Mouse (Mus musculus) stomach, embryonic 16.5 days (tissue): ENCODE measurements around the gene Mapk8ip1. TPM values are rescaled to one million over a fixed set of nuclear protein-coding genes. Genes with fewer than 3 reads are reported as not detected.
"Not testable (repeated sequence)": the region's sequence is repeated elsewhere in the genome, so short reads cannot be mapped to it uniquely, and the experiment has no call there.

Source experiments
- ATAC-seq: fragments of 200-750 bp; cut with Nextera tagmentation; 2 replicates; pipeline ENCODE4 v1.8.0; 2017; ENCODE audit warnings: moderate number of reproducible peaks, moderate TSS enrichment; ENCODE audit not compliant: insufficient read depth, low FRiP score
- H3K27ac ChIP-seq: fragments of 300-500 bp; sonication (generic); 2 replicates; pipeline ENCODE4 v1.5.1; 2014; ENCODE audit warnings: low read length
- H3K27me3 ChIP-seq: fragments of 300-500 bp; sonication (generic); 2 replicates; pipeline ENCODE4 v1.6.1; 2014; ENCODE audit warnings: low read length, control low read depth, mixed read lengths; ENCODE audit not compliant: control insufficient read depth, insufficient read depth
- H3K36me3 ChIP-seq: fragments of 300-500 bp; sonication (generic); 2 replicates; pipeline ENCODE4 v1.6.1; 2014; ENCODE audit warnings: low read length; ENCODE audit not compliant: control insufficient read depth, insufficient read depth
- H3K4me1 ChIP-seq: fragments of 300-500 bp; sonication (generic); 2 replicates; pipeline ENCODE4 v1.6.1; 2014; ENCODE audit warnings: low read length, control low read depth, mixed read lengths; ENCODE audit not compliant: control insufficient read depth, insufficient read depth
- H3K4me2 ChIP-seq: fragments of 300-500 bp; sonication (generic); 2 replicates; pipeline ENCODE4 v1.6.1; 2014; ENCODE audit warnings: low read depth, low read length, mixed read lengths
- H3K4me3 ChIP-seq: fragments of 300-500 bp; sonication (generic); replicated peaks from 2 replicates; pipeline ENCODE4 v1.5.1; 2014; ENCODE audit warnings: mild to moderate bottlenecking, low read length
- H3K9ac ChIP-seq: fragments of 300-500 bp; sonication (generic); 2 replicates; pipeline ENCODE4 v1.6.1; 2014; ENCODE audit warnings: low read length
- H3K9me3 ChIP-seq: fragments of 300-500 bp; sonication (generic); replicated peaks from 2 replicates; pipeline ENCODE4 v1.6.1; 2016; ENCODE audit warnings: low read length, control low read depth; ENCODE audit not compliant: control insufficient read depth
- WGBS: fragments of 180-500 bp; shearing (Covaris S2); extraction: QIAGEN DNeasy Blood & Tissue Kit; methylation state at CpG from one replicate; pipeline ENCODE4 v1.1.7; 2014; 5-methylcytosine and 5-hydroxymethylcytosine counted together
- polyA plus RNA-seq: library from polyadenylated mRNA; unstranded; fragments of >200 nt; fragmentation: Nextera tagmentation; extraction: Ambion mirVana; gene quantifications from 2 replicates; pipeline ENCODE4 v1.2.1, GENCODE M21; 2015

Gene Mapk8ip1
- polyA plus RNA-seq, 1 experiment from 2014 or later = 14.9 TPM

- not testable (repeated sequence) for H3K9me3 ChIP-seq, H3K9ac ChIP-seq, H3K27me3 ChIP-seq, H3K27ac ChIP-seq, H3K4me3 ChIP-seq, H3K36me3 ChIP-seq, ATAC-seq, H3K4me1 ChIP-seq, H3K4me2 ChIP-seq
- 71% methylated on average over 4 of the region's 4 CpGs for whole genome bisulfite sequencing
Measured at GRCm38 (mm10) chr2:92399877-92400276, 1.2 kb downstream of the Mapk8ip1 start.

- Histone ChIP-seq H3K4me3 (no peak overlapping the region), H3K9ac (no peak overlapping the region)
- 65% methylated on average over 1 of the region's 1 CpGs for WGBS
Measured at GRCm38 (mm10) chr2:92397436-92397835, 3.6 kb downstream of the Mapk8ip1 start.

GRCm38 (mm10) chr2:92395535-92395934, 5.5 kb downstream of the Mapk8ip1 start:
- H3K27ac ChIP-seq = no peak overlapping the region
- no peaks in the 10 kb centered on the region for H3K36me3 ChIP-seq
- H3K9ac ChIP-seq = no peak overlapping the region
- peaks cover 17% of the 10 kb centered on the region; the same call in 1 of the 2 replicates for H3K4me1 ChIP-seq
- H3K4me2 ChIP-seq = no peak overlapping the region
- H3K9me3 ChIP-seq = no peaks in the 10 kb centered on the region
- no peaks in the 10 kb centered on the region for H3K27me3 ChIP-seq
- ATAC-seq = no peak
- 77% methylated on average over 3 of the region's 3 CpGs for WGBS
- no peak overlapping the region for H3K4me3 ChIP-seq

More at GRCm38 (mm10) chr2:92397436-92397835, 3.6 kb downstream of the Mapk8ip1 start:
- no peak for ATAC-seq
- Histone ChIP-seq H3K36me3 (no peaks in the 10 kb centered on the region), H3K27ac (no peak overlapping the region), H3K27me3 (no peaks in the 10 kb centered on the region), H3K4me1 (0 out of 2 replicates have a peak, but pooled peaks cover 6% of the 10 kb centered on the region), H3K9me3 (no peaks in the 10 kb centered on the region), H3K4me2 (no peak overlapping the region)

DNA sequence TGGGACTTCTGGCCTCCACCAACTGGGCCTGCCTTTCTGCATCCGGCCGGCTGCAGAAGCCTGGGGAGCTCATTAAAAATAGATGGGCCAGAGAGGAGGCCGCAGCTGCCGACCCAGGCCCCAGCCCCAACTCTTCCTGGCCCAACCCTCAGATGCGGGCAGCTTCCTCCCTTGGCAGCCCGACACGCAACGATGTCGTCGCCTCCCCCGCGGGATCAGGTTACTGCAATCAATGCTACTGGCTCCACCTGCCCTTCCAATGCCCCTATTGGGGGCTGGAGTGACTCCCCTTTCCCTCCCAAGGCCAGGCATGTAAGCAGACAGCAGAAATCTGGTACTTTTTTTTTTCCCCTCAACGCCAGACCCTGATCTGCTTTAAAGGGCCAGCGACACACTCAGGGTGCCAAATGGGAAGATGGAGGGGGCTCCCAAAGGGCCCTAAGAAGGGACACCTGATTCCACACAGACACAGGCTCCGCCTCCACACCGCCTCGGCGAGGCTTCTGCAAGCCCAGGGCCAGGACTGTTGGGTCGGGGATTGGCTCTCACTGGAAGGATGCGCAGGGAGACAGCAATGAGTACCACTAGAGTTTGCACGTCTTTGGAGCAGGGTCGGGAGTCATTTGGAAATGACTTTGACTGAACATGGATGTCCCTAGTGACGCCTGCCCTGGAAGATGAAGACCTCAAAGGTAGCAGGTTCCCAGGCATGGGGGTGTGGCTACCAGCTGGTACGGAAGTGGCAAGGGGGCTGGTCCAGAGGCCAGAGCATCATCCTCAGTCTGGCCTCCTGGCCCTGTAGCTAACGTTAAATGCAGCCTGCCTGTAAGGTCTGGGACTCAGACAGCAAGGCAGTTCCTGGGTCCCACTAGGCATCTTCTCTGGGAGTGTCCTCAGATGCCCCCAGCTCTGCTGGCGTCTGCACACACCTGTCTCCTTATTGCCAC, 8.5 kb downstream of the Mapk8ip1 start:
- ATAC-seq = no peak
- Histone ChIP-seq H3K9ac (peak overlapping the region; percentile 63), H3K27me3 (no peaks in the 10 kb centered on the region), H3K27ac (peak overlapping the region; percentile 57), H3K4me2 (peak overlapping the region; percentile 53), H3K4me1 (peaks cover 37% of the 10 kb centered on the region), H3K9me3 (no peaks in the 10 kb centered on the region), H3K36me3 (no peaks in the 10 kb centered on the region), H3K4me3 (peak overlapping the region; percentile 39)
- 6% methylated on average over 26 of the region's 26 CpGs for WGBS

DNA sequence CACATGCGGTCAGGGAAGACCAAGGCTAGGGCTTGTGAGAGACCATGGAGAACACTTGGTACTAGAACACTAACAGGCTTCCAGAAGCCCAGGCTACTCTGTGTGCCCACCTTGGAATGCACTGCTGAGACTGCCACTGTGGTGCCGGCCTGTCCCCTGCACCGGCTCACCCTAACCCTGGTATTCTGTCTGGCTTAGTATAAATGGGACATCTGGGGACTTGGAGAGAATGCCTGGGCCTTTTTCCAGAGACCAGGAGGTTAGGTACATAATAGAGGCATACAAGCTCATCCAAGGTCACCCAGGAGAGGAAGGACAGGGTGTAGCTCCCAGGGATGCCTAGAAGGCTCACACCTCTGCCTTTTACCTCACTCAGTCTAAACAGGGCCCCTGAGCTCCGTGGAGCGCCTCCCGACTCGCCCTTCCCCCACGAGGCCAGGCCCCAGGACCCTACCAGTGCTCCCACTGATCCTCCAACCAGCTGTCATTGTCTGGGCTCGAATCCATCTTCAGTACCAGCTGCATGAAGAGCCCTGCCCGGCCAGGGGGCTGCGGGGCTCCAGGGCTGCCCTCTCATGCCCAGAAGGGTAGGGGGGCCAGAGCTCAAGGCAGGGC, 9.3 kb downstream of the Mapk8ip1 start:
- Histone ChIP-seq H3K27me3 (no peaks in the 10 kb centered on the region), H3K27ac (peak overlapping the region; percentile 57), H3K9ac (peak overlapping the region; percentile 63), H3K4me3 (peak overlapping the region; percentile 39), H3K4me1 (peaks cover 37% of the 10 kb centered on the region), H3K4me2 (peak overlapping the region; percentile 53), H3K9me3 (no peaks in the 10 kb centered on the region), H3K36me3 (no peaks in the 10 kb centered on the region)
- ATAC-seq = no peak
- 22% methylated on average over 11 of the region's 11 CpGs for WGBS

DNA sequence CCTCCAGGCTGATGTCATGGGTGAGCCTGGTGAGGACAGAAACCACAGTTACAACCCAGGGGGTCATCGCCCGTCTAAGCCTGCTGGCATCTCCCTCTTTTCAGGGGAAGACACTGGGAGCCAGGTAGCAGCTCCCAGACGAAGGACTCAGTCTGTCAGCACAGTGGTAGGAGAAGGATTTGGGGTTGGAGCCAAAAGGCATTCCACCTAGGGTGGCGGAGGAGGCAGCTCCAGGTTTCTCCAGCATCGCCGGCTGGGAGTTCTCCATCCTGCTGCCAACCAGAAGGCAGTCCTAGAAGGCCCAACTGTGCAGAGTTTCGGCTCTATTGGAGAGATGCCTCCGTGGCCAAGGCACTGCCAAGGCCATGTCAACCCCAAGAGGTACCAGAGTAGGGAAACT, 9.9 kb downstream of the Mapk8ip1 start:
- H3K4me2 ChIP-seq = peak overlapping the region; percentile 53; the same call in 1 of the 2 replicates
- H3K27me3 ChIP-seq = no peaks in the 10 kb centered on the region
- H3K36me3 ChIP-seq = no peaks in the 10 kb centered on the region
- peaks cover 37% of the 10 kb centered on the region for H3K4me1 ChIP-seq
- ATAC-seq = no peak
- no peaks in the 10 kb centered on the region for H3K9me3 ChIP-seq
- WGBS = 87% methylated on average over 8 of the region's 8 CpGs
- no peak overlapping the region for H3K9ac ChIP-seq
- H3K27ac ChIP-seq = no peak overlapping the region
- no peak overlapping the region for H3K4me3 ChIP-seq

DNA sequence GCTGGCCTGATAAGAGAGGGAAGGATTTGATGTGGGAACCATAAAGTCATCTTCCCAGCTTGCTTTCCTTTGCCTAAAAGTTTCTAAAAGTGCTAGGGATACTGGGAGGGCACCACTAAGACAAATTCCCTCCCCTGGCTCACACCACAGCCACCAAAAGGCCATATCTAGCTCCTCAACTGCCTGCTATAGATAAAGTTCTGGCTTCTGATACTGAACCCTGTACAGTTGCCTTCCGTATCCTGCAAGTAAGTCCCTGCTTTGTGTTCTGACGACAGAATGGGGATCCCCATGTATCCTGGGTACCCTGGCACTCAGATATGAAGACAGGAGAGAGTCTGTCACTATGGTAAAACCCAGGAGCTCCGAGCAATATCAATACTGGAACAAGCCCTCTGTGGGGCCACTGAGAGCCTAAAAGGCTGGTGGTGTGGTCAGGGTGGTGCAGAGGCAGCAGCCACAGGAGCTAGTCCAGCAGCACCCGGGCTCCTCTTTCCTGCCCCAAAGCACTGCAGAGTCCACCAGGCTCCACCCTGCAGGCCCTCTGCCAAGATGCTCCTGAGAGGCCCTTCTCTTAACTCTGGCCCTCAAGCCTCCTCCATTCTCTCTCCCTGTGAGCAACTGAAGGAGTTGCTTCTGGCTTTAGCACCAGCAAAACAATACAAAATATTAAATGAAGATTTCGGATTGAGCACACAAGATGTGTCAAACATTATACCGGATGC, 10.7 kb downstream of the Mapk8ip1 start:
- 72% methylated on average over 6 of the region's 6 CpGs for WGBS
- no peaks in the 10 kb centered on the region for H3K9me3 ChIP-seq
- no peaks in the 10 kb centered on the region for H3K27me3 ChIP-seq
- no peak overlapping the region for H3K4me3 ChIP-seq
- peaks cover 37% of the 10 kb centered on the region for H3K4me1 ChIP-seq
- no peak for ATAC-seq
- H3K4me2 ChIP-seq = 0 out of 2 replicates have a peak overlapping the region, but pooled peaks have one; percentile 73
- no peak overlapping the region for H3K9ac ChIP-seq
- H3K27ac ChIP-seq = 0 out of 2 replicates have a peak overlapping the region, but pooled peaks have one; percentile 55
- H3K36me3 ChIP-seq = no peaks in the 10 kb centered on the region

DNA sequence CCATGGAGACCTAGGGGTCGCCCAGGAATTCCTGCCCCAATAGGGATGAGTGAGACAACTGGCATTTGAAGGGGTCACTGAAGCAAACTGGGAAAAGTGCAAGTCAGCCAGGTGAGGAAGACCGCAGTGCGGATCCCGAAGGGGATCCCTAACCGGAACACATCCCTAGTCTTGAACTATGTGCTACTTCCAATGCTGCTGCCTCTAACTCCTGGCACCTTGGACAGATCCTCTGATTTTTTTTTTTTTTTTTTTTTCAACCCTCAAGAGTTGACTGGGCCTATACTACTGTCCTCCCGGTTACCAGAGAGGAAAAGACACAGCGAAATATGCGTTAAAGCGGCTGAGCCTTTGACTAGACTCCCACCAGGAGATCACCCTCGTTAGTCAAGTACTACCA, 11.4 kb downstream of the Mapk8ip1 start:
- 6% methylated on average over 10 of the region's 10 CpGs for WGBS
- H3K27ac ChIP-seq = peak overlapping the region; percentile 55; the same call in 1 of the 2 replicates
- H3K27me3 ChIP-seq = no peaks in the 10 kb centered on the region
- H3K36me3 ChIP-seq = no peaks in the 10 kb centered on the region
- peak overlapping the region; percentile 73; the same call in 1 of the 2 replicates for H3K9ac ChIP-seq
- H3K9me3 ChIP-seq = no peaks in the 10 kb centered on the region
- H3K4me1 ChIP-seq = peaks cover 37% of the 10 kb centered on the region
- peak overlapping the region; percentile 73 for H3K4me2 ChIP-seq
- H3K4me3 ChIP-seq = peak overlapping the region; percentile 58
- no peak for ATAC-seq
